Mouse (Mus musculus) hindbrain, embryonic 16.5 days (tissue): ENCODE results near the gene Setmar. TPM values are rescaled to one million over a fixed set of nuclear protein-coding genes. Genes with fewer than 3 reads are reported as not detected.
A peak's percentile ranks its signal among the peaks of the same experiment; 100 is the strongest.
"Not testable (repeated sequence)": the region's sequence is repeated elsewhere in the genome, so short reads cannot be mapped to it uniquely, and the experiment has no call there.

ENCODE experiments used
- ATAC-seq: fragments of 200-750 bp; cut with Nextera tagmentation; 2 replicates; pipeline ENCODE4 v1.8.0; 2017; ENCODE audit warnings: moderate TSS enrichment, moderate library complexity
- H3K27ac ChIP-seq: fragments of 300-500 bp; sonication (generic); 2 replicates; pipeline ENCODE4 v1.5.1; 2014; ENCODE audit warnings: low read depth, mild to moderate bottlenecking, control low read depth, low read length, moderate library complexity
- H3K27me3 ChIP-seq: fragments of 300-500 bp; sonication (generic); replicated peaks from 2 replicates; pipeline ENCODE4 v1.6.1; 2014; ENCODE audit warnings: low read length; ENCODE audit not compliant: control insufficient read depth, insufficient read depth
- H3K36me3 ChIP-seq: fragments of 300-500 bp; sonication (generic); 2 replicates; pipeline ENCODE4 v1.6.1; 2014; ENCODE audit warnings: mild to moderate bottlenecking, low read length, moderate library complexity, mixed read lengths; ENCODE audit not compliant: control insufficient read depth, insufficient read depth
- H3K4me1 ChIP-seq: fragments of 300-500 bp; sonication (generic); 2 replicates; pipeline ENCODE4 v1.6.1; 2014; ENCODE audit warnings: low read depth, low read length; ENCODE audit not compliant: control insufficient read depth, insufficient read depth
- H3K4me2 ChIP-seq: fragments of 300-500 bp; sonication (generic); 2 replicates; pipeline ENCODE4 v1.6.1; 2014; ENCODE audit warnings: mild to moderate bottlenecking, low read length, control low read depth, moderate library complexity
- H3K4me3 ChIP-seq: fragments of 300-500 bp; sonication (generic); 2 replicates; pipeline ENCODE4 v1.5.1; 2014; ENCODE audit warnings: mild to moderate bottlenecking, low read length, control low read depth, moderate library complexity
- H3K9ac ChIP-seq: fragments of 300-500 bp; sonication (generic); 2 replicates; pipeline ENCODE4 v1.6.1; 2014; ENCODE audit warnings: low read depth, mild to moderate bottlenecking, control low read depth, low read length, moderate library complexity
- H3K9me3 ChIP-seq: fragments of 300-500 bp; sonication (generic); 2 replicates; pipeline ENCODE4 v1.6.1; 2014; ENCODE audit warnings: mild to moderate bottlenecking, low read length, moderate library complexity; ENCODE audit not compliant: control insufficient read depth
- WGBS: fragments of 180-500 bp; shearing (Covaris S2); extraction: QIAGEN DNeasy Blood & Tissue Kit; methylation state at CpG from one replicate; pipeline ENCODE4 v1.1.7; 2014; 5-methylcytosine and 5-hydroxymethylcytosine counted together
- polyA plus RNA-seq: library from polyadenylated mRNA; unstranded; fragments of >200 nt; fragmentation: Nextera tagmentation; extraction: Ambion mirVana; gene quantifications from 2 replicates; pipeline ENCODE4 v1.2.1, GENCODE M21; 2015

The Setmar gene
- polyA plus RNA-seq = 5.0 and 5.6 TPM in 2 replicates

- no peaks in the 10 kb centered on the region for H3K4me1 ChIP-seq
- H3K9ac ChIP-seq = peak within 1 kb of the TSS; percentile 64
- no peaks in the 10 kb centered on the region for H3K27me3 ChIP-seq
- under 1% methylated on average over 24 of the region's 24 CpGs for WGBS
- ATAC-seq = peak; percentile 98
- H3K27ac ChIP-seq = peak within 1 kb of the TSS; percentile 81
- peak within 1 kb of the TSS; percentile 44 for H3K4me3 ChIP-seq
- no peaks in the 10 kb centered on the region for H3K9me3 ChIP-seq
- peak within 1 kb of the TSS; percentile 64 for H3K4me2 ChIP-seq
- H3K36me3 ChIP-seq = no peaks in the 10 kb centered on the region
These were observed at the start of gene Setmar for GRCm38 (mm10) chr6:108064918-108065526. Gene Setmar (plus strand): TSS chr6:108065045.

- ATAC-seq = no peak
- 87% methylated on average over 5 of the region's 5 CpGs for WGBS
These were observed 43.2 kb upstream of the Setmar start for GRCm38 (mm10) chr6:108021646-108022045.

DNA sequence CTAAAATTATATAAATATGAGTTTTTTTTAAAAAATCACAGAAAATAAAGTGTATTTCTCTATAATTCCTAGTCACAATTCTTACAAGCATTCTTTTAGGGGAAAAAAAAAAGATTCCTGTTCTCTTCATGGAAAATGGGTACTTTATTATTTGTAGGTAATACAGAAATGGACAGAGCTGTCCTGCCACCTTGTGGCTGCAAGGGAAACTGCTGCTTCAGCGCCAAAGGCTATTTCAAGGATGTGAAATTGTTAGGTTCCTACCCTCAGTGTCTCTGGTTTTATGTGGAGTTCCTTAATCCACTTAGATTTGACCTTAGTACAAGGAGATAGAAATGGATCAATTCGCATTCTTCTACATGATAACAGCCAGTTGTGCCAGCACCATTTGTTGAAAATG, 9.8 kb upstream of the Setmar start:
- not testable (repeated sequence) for H3K27ac ChIP-seq, H3K4me3 ChIP-seq, H3K9me3 ChIP-seq, H3K27me3 ChIP-seq, ATAC-seq, H3K36me3 ChIP-seq, H3K9ac ChIP-seq, H3K4me2 ChIP-seq, H3K4me1 ChIP-seq
- WGBS = 6% methylated on average over 1 of the region's 2 CpGs

More at GRCm38 (mm10) chr6:108021646-108022045, 43.2 kb upstream of the Setmar start:
- Histone ChIP-seq H3K4me1 (no peaks in the 10 kb centered on the region), H3K9me3 (no peaks in the 10 kb centered on the region), H3K27me3 (no peaks in the 10 kb centered on the region), H3K4me2 (no peak overlapping the region), H3K27ac (no peak overlapping the region), H3K36me3 (no peaks in the 10 kb centered on the region), H3K4me3 (no peak overlapping the region), H3K9ac (no peak overlapping the region)

DNA sequence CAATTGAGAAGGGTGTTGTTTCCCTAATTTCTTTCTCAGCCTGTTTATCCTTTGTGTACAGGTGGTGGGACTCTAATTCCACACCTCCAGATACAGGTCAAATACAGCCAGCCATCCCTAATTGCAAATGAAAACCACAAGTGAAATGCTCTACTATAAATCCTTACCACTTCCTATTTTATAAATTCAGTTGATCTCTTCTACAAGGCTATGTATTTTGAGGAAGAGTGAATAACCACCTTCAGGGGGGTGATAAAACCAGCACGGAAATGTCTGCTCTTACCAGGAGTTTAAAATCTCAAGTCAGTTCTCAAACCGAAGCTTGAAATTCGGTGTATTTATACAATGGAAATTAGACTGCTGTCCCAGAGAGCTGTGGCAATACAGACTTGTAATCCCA, 8.9 kb upstream of the Setmar start:
- Histone ChIP-seq H3K9ac (no peak overlapping the region), H3K27ac (no peak overlapping the region), H3K4me1 (no peaks in the 10 kb centered on the region), H3K27me3 (no peaks in the 10 kb centered on the region), H3K4me3 (no peak overlapping the region), H3K36me3 (no peaks in the 10 kb centered on the region), H3K9me3 (no peaks in the 10 kb centered on the region), H3K4me2 (no peak overlapping the region)
- no peak for ATAC-seq
- WGBS = 86% methylated on average over 3 of the region's 3 CpGs

DNA sequence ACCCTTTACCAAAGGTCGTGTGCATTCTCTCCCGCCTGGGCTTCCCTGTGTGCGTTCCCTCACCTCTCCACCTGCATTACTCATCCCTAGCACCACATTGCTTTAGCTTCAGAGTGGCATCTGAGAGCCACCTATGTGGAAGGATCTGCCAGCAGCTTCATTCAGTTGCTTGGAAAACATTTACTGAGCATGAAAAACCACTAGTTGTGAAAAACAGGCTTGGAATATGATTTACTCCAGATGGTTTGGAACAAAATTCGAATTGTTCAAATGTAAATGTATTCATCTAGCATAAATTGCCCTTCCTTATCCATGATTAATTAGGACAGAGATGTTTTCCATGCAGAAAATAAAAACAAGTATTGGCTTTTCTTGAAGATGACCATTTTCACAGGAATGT, 7.5 kb upstream of the Setmar start:
- 71% methylated on average over 4 of the region's 4 CpGs for WGBS
- ATAC-seq = no peak
- H3K36me3 ChIP-seq = no peaks in the 10 kb centered on the region
- no peak overlapping the region for H3K9ac ChIP-seq
- H3K4me2 ChIP-seq = no peak overlapping the region
- no peak overlapping the region for H3K4me3 ChIP-seq
- H3K9me3 ChIP-seq = no peaks in the 10 kb centered on the region
- H3K4me1 ChIP-seq = no peaks in the 10 kb centered on the region
- no peaks in the 10 kb centered on the region for H3K27me3 ChIP-seq
- no peak overlapping the region for H3K27ac ChIP-seq

GRCm38 (mm10) chr6:108058066-108058465, 6.8 kb upstream of the Setmar start:
- H3K4me3 ChIP-seq = no peak overlapping the region
- no peak for ATAC-seq
- no peaks in the 10 kb centered on the region for H3K27me3 ChIP-seq
- H3K27ac ChIP-seq = no peak overlapping the region
- no peak overlapping the region for H3K4me2 ChIP-seq
- H3K9me3 ChIP-seq = no peaks in the 10 kb centered on the region
- no peaks in the 10 kb centered on the region for H3K4me1 ChIP-seq
- no peaks in the 10 kb centered on the region for H3K36me3 ChIP-seq
- H3K9ac ChIP-seq = no peak overlapping the region
- 88% methylated on average over 5 of the region's 5 CpGs for WGBS

DNA sequence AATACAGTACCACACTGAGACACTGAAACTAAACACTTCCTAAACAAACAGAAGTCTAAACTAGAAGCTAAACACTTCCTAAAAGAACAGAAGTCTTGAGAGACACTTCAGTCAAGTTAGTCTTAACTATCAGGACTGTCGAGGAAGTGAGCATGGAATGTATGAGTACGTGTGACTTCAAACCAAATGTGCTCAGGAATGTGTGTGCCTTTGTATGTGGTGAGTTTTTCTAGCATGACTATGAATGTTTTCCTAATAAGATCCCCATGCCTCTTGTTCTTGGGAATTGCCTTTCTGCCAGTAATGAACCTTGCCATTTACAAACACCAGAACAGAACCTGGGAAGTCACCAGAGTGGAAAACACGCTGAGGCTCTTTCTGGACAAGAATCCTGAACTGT, 3.7 kb upstream of the Setmar start:
- no peak overlapping the region for H3K27ac ChIP-seq
- no peak for ATAC-seq
- 86% methylated on average over 3 of the region's 3 CpGs for WGBS

DNA sequence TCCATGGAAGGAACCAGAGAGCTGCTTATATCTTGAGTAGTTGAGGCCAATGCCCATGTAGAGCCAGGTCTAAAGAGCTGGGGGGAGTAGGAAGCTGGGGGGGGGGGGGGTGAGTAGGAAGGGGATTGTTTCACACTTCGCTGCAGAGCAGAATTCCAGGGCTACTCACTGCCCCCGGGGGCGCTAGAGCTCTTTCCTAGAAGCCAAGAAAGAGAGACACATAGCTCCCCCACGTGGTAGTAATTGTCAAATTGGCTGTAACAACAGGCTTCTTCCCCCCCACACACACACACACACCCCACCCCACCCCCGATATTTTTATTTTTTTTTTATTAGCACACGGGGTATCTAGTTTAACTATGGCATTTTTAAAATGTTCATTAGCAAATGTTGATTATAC, 738 bp downstream of the Setmar start:
- Histone ChIP-seq H3K4me3 (peak overlapping the region; percentile 44), H3K9me3 (no peaks in the 10 kb centered on the region), H3K4me1 (no peaks in the 10 kb centered on the region), H3K27ac (peak overlapping the region; percentile 81), H3K9ac (peak overlapping the region; percentile 58), H3K4me2 (peak overlapping the region; percentile 64), H3K27me3 (no peaks in the 10 kb centered on the region), H3K36me3 (no peaks in the 10 kb centered on the region)
- WGBS = 11% methylated on average over 5 of the region's 6 CpGs
- ATAC-seq = no peak

More for the DNA sequence above, 3.7 kb upstream of the Setmar start:
- Histone ChIP-seq H3K4me1 (no peaks in the 10 kb centered on the region), H3K4me2 (no peak overlapping the region), H3K27me3 (no peaks in the 10 kb centered on the region), H3K4me3 (no peak overlapping the region), H3K9me3 (no peaks in the 10 kb centered on the region), H3K9ac (no peak overlapping the region), H3K36me3 (no peaks in the 10 kb centered on the region)

GRCm38 (mm10) chr6:108070947-108071346, 6.1 kb downstream of the Setmar start:
- Histone ChIP-seq H3K4me1 (no peaks in the 10 kb centered on the region), H3K4me2 (no peak overlapping the region), H3K36me3 (no peaks in the 10 kb centered on the region), H3K9me3 (no peaks in the 10 kb centered on the region), H3K9ac (no peak overlapping the region), H3K4me3 (no peak overlapping the region), H3K27me3 (no peaks in the 10 kb centered on the region), H3K27ac (no peak overlapping the region)
- WGBS = 95% methylated on average over 7 of the region's 7 CpGs
- no peak for ATAC-seq
